Comparison of ENCODE assay signal across 8 mouse cellular contexts in genomic region chr1:74295456-74296171, GRCm38 (mm10). TPM values are rescaled to one million over a fixed set of nuclear protein-coding genes. Genes with fewer than 3 reads are reported as not detected.
DNase-seq lines count a peak whose midpoint lies in the region; ATAC-seq and TF ChIP-seq lines count a peak whose summit lies in the region.

No protein-coding gene starts in this region.

- H3K27me3 ChIP-seq in heart, embryonic 12.5 days (replicated peaks), result no peaks in the 10 kb centered on the region
- no peaks in the 10 kb centered on the region for H3K27me3 ChIP-seq in kidney, embryonic 16.5 days (ENCODE audit: insufficient read depth, low read length)
- no peaks in the 10 kb centered on the region for H3K27me3 ChIP-seq in midbrain, postnatal 0 days (ENCODE audit: insufficient read depth, low read length)

- DNase-seq in 416B (ENCODE audit: low read depth), result peak; percentile 95
- DNase-seq in c-Kit-positive CD71-negative TER-119-negative erythroid progenitor cells, embryonic 14.5 days (ENCODE audit: low read depth), result peak; percentile 71
- peak; percentile 95 for DNase-seq in fat pad, adult 2 months (ENCODE audit: extremely low read depth, low read depth, low spot score)
- peak; percentile 88 for DNase-seq in liver
- peak; percentile 92 for DNase-seq in midbrain, postnatal 0 days (ENCODE audit: low spot score)
- peak; percentile 53 to 64 for DNase-seq in spleen, postnatal 36 days (ENCODE audit: low spot score in 2 of 2)

- TF ChIP-seq CTCF in midbrain, postnatal 0 days (IDR thresholded peaks at IDR 0.05), result no peak

- peak overlapping the region; percentile 27 for H3K4me3 ChIP-seq in heart, embryonic 12.5 days
- peak overlapping the region; percentile 14 for H3K4me3 ChIP-seq in kidney, embryonic 16.5 days (ENCODE audit: low read length)
- no peak overlapping the region for H3K4me3 ChIP-seq in midbrain, postnatal 0 days (ENCODE audit: low read depth, low read length)

- peak overlapping the region; percentile 99 for H3K27ac ChIP-seq in heart, embryonic 12.5 days (ENCODE audit: poor library complexity, severe bottlenecking)
- H3K27ac ChIP-seq in kidney, embryonic 16.5 days (ENCODE audit: low read length), result peak overlapping the region; percentile 98
- H3K27ac ChIP-seq in midbrain, postnatal 0 days (ENCODE audit: low read depth, low read length), result peak overlapping the region; percentile 68

- peaks cover 98% of the 10 kb centered on the region for H3K4me1 ChIP-seq in heart, embryonic 12.5 days (replicated peaks)
- peaks cover 45% of the 10 kb centered on the region for H3K4me1 ChIP-seq in kidney, embryonic 16.5 days (ENCODE audit: insufficient read depth, low read length)
- 0 out of 2 replicates have a peak, but pooled peaks cover 9% of the 10 kb centered on the region for H3K4me1 ChIP-seq in midbrain, postnatal 0 days (ENCODE audit: insufficient read depth, low read length)

- no peaks in the 10 kb centered on the region for H3K9me3 ChIP-seq in heart, embryonic 12.5 days (replicated peaks)
- H3K9me3 ChIP-seq in kidney, embryonic 16.5 days (ENCODE audit: low read length), result no peaks in the 10 kb centered on the region
- H3K9me3 ChIP-seq in midbrain, postnatal 0 days (ENCODE audit: low read length), result no peaks in the 10 kb centered on the region

- H3K4me2 ChIP-seq in heart, embryonic 12.5 days, result peak overlapping the region; percentile 68
- H3K4me2 ChIP-seq in kidney, embryonic 16.5 days (replicated peaks; ENCODE audit: low read depth, low read length), result peak overlapping the region; percentile 43
- H3K4me2 ChIP-seq in midbrain, postnatal 0 days (ENCODE audit: low read depth, low read length, poor library complexity, severe bottlenecking), result 0 out of 2 replicates have a peak overlapping the region, but pooled peaks have one; percentile 0

- peak overlapping the region; percentile 65 for H3K9ac ChIP-seq in heart, embryonic 12.5 days
- peak overlapping the region; percentile 62 for H3K9ac ChIP-seq in kidney, embryonic 16.5 days (replicated peaks; ENCODE audit: low read length)
- no peak overlapping the region for H3K9ac ChIP-seq in midbrain, postnatal 0 days (replicated peaks; ENCODE audit: low read length, poor library complexity, severe bottlenecking)

- ATAC-seq in heart, embryonic 12.5 days (ENCODE audit: insufficient number of reproducible peaks, low FRiP score), result peak; percentile 89
- ATAC-seq in kidney, embryonic 16.5 days (ENCODE audit: low FRiP score, low TSS enrichment), result peak; percentile 91
- peak; percentile 91 for ATAC-seq in midbrain, postnatal 0 days (ENCODE audit: low FRiP score)

- 4% methylated on average over 9 of the region's 9 CpGs for WGBS in heart, embryonic 12.5 days
- WGBS in kidney, embryonic 16.5 days, result 4% methylated on average over 9 of the region's 9 CpGs
- 14% methylated on average over 9 of the region's 9 CpGs for WGBS in midbrain, postnatal 0 days

- H3K36me3 ChIP-seq in heart, embryonic 12.5 days, result peaks cover 40% of the 10 kb centered on the region
- H3K36me3 ChIP-seq in kidney, embryonic 16.5 days (ENCODE audit: insufficient read depth, low read length), result peaks cover 28% of the 10 kb centered on the region
- H3K36me3 ChIP-seq in midbrain, postnatal 0 days (ENCODE audit: insufficient read depth, low read length), result peaks cover 22% of the 10 kb centered on the region

RNA-seq across cellular contexts. Expression of gene Tmbim1, which starts 9.8 kb away (rescaled TPM):
- polyA plus RNA-seq in heart, embryonic 12.5 days (2016; fragmentation: Nextera tagmentation; extraction: Ambion mirVana), result 41.1 and 42.9 TPM in 2 replicates
- polyA plus RNA-seq in kidney, embryonic 16.5 days (2015; fragmentation: Nextera tagmentation; extraction: Ambion mirVana), result 33.5 and 35.1 TPM in 2 replicates
- total RNA-seq in midbrain, postnatal 0 days (2014; rRNA removed), result 9.8 and 20.7 TPM in 2 replicates
- polyA plus RNA-seq in midbrain, postnatal 0 days (2015; fragmentation: Nextera tagmentation; extraction: Ambion mirVana), result 9.8 and 10.5 TPM in 2 replicates

RNA-seq across cellular contexts. Expression of gene Pnkd, which starts 10.9 kb away (rescaled TPM):
- 215 and 216 TPM in 2 replicates for polyA plus RNA-seq in heart, embryonic 12.5 days (2016; fragmentation: Nextera tagmentation; extraction: Ambion mirVana)
- polyA plus RNA-seq in kidney, embryonic 16.5 days (2015; fragmentation: Nextera tagmentation; extraction: Ambion mirVana), result 149 and 156 TPM in 2 replicates
- total RNA-seq in midbrain, postnatal 0 days (2014; rRNA removed), result 101 and 116 TPM in 2 replicates
- polyA plus RNA-seq in midbrain, postnatal 0 days (2015; fragmentation: Nextera tagmentation; extraction: Ambion mirVana), result 135 and 140 TPM in 2 replicates

RNA-seq across cellular contexts. Expression of gene Aamp, which starts 11.1 kb away (rescaled TPM):
- 169 and 171 TPM in 2 replicates for polyA plus RNA-seq in heart, embryonic 12.5 days (2016; fragmentation: Nextera tagmentation; extraction: Ambion mirVana)
- polyA plus RNA-seq in kidney, embryonic 16.5 days (2015; fragmentation: Nextera tagmentation; extraction: Ambion mirVana), result 322 and 350 TPM in 2 replicates
- total RNA-seq in midbrain, postnatal 0 days (2014; rRNA removed), result 139 and 148 TPM in 2 replicates
- 203 and 216 TPM in 2 replicates for polyA plus RNA-seq in midbrain, postnatal 0 days (2015; fragmentation: Nextera tagmentation; extraction: Ambion mirVana)

RNA-seq across cellular contexts. Expression of gene Gpbar1, which starts 17.3 kb away (rescaled TPM):
- 0.37 and 0.41 TPM in 2 replicates for polyA plus RNA-seq in heart, embryonic 12.5 days (2016; fragmentation: Nextera tagmentation; extraction: Ambion mirVana)
- 1.6 and 1.9 TPM in 2 replicates for polyA plus RNA-seq in kidney, embryonic 16.5 days (2015; fragmentation: Nextera tagmentation; extraction: Ambion mirVana)
- total RNA-seq in midbrain, postnatal 0 days (2014; rRNA removed), result 0.52 TPM in 1 of 2 replicates, not detected in the other
- polyA plus RNA-seq in midbrain, postnatal 0 days (2015; fragmentation: Nextera tagmentation; extraction: Ambion mirVana), result 0.16 TPM in 1 of 2 replicates, not detected in the other

RNA-seq across cellular contexts. Expression of gene Arpc2, which starts 59.7 kb away (rescaled TPM):
- 478 and 484 TPM in 2 replicates for polyA plus RNA-seq in heart, embryonic 12.5 days (2016; fragmentation: Nextera tagmentation; extraction: Ambion mirVana)
- polyA plus RNA-seq in kidney, embryonic 16.5 days (2015; fragmentation: Nextera tagmentation; extraction: Ambion mirVana), result 441 and 457 TPM in 2 replicates
- total RNA-seq in midbrain, postnatal 0 days (2014; rRNA removed), result 149 and 183 TPM in 2 replicates
- polyA plus RNA-seq in midbrain, postnatal 0 days (2015; fragmentation: Nextera tagmentation; extraction: Ambion mirVana), result 442 and 464 TPM in 2 replicates

Comparison
In these comparisons a context has a peak if more than half of its experiments do, and no peak if none do; other contexts are left out.
1. H3K4me2 ChIP-seq: peak in every context shown above with its lines; median percentile 68 in heart, embryonic 12.5 days; 43 in kidney, embryonic 16.5 days; 0 in midbrain, postnatal 0 days.